Mouse (Mus musculus) frontal cortex, adult 2 months (tissue): ENCODE data around the gene Nuak1. TPM values are rescaled to one million over a fixed set of nuclear protein-coding genes. Genes with fewer than 3 reads are reported as not detected.

Experiments used
- DNase-seq, 2 experiments: peaks; one replicate each; pipeline ENCODE4 v3.0.0; 2022; ENCODE audit warnings: low spot score in 1 of 2; ENCODE audit errors: extremely low spot score in 1 of 2
- polyA plus RNA-seq: library from polyadenylated mRNA; depleted of rRNA; stranded (reverse); fragments of >200 nt; gene quantifications from 2 replicates; pipeline ENCODE4 v1.2.3, GENCODE M21; 2012

Gene Nuak1
- polyA plus RNA-seq, 1 experiment = 24.2 TPM

DNA sequence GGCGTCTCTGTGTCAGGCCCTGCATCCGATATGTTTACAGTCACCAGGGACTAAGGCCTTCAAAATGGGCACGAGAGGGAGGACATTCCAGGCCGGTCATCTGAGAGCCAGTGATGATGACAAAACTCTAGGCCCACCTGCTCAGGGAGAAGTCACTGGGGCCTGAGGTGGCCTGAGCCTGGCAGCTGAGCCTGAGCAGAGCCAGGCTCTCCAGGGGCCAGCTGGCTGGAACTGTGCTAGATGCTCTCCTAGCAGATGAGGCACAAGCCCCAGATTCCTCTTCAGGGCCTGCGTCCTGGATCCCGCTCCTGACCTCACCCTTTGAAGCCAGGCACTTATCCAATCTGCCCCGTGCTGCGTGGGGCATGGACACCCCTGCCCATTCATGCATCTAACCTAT is 9.3 kb upstream of the Nuak1 start:
- DNase-seq = no peak

DNA sequence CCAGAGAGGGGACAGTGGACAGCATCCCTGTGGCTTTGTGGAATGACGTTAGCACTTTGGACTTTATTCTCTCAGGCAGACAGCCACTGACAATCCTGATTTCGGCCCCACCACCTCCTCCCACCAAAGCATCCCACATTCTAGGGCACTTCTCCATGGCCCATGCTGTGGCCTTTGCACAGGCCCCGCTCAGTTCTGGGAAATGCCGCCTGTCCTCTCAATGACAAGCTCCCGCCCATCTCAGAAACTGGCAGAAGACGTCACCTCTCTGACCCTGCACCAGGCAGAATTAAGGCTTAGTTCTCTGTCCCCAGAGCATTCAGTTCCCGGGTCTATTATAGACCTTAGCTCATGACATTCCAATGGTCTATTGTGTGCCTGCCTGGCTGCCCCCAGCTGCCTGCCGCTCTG is 7.0 kb upstream of the Nuak1 start:
- no peak for DNase-seq

DNA sequence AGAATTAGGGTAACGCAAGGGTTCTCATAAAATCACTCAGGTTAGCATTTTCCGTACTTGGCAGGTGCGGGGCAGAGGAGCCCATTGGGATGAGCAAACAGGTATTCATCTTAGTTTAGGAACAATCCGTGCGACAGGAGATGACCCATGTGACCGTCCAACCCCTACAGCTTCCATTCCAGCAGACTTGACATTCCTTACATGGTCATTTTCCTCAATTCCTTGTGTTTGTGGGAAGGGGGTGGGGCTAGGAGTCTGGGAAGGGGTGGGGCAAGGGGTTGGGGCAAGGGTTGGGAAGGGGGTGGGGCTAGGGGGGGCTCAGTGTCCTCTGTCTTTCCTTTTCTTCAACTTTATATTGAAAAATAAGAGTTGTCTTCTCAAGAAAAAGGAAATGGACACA is 6.3 kb upstream of the Nuak1 start:
- DNase-seq = no peak

DNA sequence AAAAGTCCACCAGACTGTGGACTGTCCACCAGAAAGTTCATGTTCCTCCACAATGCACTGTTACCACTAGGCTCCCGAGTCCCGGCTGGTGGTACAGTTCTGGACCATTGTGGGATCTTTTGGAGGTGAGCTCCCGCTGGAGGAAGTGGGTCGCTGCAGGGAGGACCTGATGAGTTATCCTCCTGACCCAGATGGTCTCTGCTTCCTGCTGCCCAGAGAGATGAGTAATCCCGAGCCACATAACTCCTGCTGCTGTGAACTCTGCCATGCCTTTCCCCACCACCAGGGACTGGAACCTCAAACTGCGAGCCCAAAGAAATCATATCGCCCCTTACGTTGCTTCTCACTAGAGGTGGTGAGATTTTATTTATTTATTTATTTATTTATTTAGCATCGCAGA is 4.0 kb upstream of the Nuak1 start:
- DNase-seq = no peak

DNA sequence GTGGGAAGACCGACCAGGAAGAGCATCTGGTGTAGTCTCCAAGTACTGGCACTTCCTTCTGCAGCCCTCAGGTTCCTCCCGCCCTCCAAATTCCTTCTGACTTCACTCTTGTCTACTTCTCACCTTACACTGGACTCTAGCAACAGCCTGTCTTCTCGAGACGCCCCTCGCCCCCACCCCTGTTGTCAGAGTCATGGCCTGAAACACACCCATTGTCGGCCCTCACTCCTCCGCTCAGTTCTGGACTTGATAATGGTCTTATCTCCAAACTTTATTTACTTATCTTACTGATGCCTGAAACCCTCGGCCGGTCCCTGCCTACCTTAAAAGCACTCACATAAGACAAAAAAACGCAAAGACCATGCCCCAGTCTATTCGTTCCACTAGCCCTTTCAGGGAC is 1.4 kb upstream of the Nuak1 start:
- DNase-seq = no peak

DNA sequence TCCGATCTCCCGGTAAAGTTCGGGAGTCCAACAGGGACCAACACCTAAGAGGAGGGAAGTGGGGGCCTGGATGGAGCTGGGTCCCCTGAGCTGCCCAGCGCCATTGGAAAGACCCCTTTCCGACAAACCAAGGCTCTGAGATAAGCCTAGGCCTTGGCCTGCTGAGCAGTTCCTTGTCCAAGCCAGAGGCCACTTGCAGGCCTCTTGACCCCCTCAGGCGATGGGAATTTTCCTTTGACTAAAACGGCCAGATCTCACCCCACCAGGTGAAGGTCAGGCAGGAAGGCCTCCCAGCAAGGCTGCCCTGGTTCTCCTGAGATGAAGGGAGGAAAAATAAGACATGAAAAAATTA is 1.0 kb upstream of the Nuak1 start:
- no peak for DNase-seq

DNA sequence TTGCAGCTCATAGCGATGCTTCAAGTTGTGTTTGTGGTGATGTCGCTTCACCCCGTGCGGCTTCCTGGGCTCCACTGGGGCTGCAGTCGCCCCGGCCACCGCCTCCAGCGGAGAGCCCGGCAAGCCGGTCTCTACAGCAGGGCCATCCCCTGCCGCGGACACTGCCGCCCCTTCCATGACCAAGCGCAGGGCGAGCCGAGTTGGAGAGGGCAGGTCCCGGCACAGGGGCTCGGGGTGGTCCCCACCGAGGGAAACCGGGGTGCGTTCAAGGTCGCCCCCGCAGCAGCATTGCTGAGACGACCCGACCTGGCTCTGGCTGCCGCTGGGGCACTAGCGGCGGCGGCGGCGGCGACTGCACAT is 236 bp downstream of the Nuak1 start:
- no peak for DNase-seq

DNA sequence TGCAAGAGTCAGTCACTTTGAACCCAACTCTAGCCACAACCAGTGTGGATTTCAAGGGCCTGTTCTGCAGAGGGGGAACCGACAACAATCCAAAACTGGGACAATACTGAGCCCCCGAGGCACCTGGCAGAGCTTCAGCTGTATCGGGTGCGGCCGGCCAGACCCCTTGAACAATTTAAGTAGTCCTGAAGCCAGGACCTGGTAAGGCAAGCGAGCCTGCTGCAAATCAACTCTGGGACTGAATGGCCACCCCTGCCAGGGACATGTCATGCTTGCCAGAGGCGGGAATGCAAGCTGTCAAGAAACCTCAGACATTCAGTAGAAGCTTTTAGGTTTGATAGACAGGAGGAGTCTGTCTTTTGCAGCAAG is 1.2 kb downstream of the Nuak1 start:
- DNase-seq = no peak

DNA sequence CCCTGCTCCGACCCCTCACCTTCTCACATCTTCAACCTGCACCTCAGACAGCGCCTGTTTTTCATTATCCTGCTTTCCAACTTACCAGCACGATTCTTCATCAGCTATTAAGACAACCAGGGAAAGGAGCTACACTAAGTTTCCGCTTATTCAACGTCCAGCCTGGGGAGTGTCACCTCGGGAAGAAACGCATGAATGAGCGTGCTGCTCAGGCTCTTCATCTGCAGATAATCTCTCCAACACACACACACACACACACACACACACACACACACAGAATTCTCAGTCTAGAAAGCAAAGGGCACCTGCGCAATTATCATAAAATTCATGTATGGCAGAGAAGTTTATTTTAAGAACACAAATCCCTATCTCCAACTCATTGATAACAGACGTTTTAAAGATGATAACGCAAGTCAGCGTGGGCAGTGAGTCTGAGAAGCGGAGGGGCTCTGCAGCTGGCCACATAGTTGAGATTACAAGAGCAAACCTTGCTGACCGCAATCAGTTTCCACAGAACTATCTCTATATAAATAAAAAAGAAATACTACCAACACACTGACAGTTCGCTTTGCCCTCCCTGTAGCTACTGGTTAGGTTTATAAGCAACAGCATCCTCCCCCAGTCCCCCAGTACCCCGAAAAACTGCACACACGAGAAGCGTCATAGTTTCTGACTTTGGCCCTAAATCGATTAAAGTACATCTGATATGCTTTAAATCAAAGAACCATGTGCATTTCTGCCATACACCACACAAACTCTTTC is 1.8 kb downstream of the Nuak1 start:
- no peak for DNase-seq

DNA sequence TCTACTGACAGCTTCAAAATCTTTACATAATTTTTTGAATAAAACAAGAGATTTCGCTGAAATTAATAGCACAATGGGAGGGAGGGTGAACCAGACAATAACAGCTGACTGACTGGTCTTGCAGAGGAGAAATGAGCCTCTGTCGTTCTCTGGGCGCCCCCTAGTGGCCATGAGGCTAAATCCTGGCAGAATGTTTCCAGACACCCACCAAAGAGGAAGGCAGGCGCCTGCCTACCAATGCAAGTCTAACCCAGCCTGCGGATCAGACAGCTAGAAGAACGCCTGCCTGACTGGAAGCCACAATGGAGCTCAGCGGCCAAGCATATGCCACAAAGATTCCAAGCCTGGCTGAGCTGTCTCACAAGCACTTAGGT is 2.4 kb downstream of the Nuak1 start:
- peak; percentile 96 to 100 for DNase-seq

DNA sequence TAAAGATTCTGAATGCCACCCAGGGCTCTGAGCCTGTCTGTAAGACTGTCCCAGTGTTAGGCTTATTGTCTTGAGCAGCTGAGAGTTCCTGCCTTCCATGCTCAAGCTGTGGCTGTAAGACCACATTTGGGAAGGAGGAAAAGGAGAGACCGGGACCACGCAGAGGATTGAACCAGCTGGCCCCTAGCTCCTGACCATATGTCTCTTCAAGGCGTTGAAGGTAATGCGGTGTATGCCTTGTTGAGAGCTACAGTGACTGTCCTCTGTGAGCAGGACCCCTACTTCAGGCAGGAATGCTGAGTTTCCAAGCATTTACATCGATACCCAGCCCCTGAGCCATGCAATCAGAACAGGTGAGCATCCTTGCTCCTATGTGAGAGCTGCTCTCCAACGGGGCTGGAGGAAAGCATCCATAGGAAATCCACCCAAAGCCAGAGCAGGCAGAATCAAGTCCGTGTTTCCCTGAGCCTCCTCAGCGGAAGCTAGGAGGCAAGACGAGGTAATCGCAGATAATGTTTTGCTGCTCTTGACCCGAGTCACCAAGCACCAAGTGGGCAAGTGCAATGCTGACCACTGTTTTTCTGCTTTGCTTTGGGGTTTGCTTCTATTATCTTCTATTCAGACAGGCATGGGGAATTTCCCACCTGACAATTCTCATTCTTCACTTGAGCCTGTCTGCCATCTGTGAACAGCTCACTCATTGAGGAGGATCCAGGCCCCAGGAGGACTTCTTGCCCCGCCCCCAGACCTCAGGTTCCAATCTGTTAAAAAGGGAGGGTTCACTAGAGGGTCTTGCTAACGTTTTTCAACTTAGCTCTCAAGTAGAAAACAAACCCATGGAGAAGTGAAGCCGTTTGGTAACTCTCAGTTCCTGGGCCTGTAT is 3.0 kb downstream of the Nuak1 start:
- peak in 1 of 2 experiments; percentile 41 for DNase-seq

DNA sequence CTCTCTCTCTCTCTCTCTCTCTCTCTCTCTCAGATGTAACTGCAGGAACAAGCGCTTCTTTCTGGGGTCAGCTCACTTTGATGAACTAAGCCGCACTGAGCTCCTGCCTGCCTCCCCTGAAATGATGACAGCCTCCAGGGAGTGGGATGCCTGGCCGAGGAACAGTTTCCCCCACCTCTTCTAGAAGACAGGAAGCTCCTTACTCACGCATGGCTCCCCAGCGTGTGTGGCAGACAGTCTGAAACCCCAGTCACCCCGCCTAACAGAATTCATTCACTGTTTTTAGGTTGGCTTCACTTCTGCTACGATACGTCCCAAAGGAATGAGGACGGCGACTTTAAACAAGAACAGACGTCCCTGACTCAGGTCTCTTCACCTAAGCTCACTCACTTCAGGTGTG is 4.5 kb downstream of the Nuak1 start:
- no peak for DNase-seq

DNA sequence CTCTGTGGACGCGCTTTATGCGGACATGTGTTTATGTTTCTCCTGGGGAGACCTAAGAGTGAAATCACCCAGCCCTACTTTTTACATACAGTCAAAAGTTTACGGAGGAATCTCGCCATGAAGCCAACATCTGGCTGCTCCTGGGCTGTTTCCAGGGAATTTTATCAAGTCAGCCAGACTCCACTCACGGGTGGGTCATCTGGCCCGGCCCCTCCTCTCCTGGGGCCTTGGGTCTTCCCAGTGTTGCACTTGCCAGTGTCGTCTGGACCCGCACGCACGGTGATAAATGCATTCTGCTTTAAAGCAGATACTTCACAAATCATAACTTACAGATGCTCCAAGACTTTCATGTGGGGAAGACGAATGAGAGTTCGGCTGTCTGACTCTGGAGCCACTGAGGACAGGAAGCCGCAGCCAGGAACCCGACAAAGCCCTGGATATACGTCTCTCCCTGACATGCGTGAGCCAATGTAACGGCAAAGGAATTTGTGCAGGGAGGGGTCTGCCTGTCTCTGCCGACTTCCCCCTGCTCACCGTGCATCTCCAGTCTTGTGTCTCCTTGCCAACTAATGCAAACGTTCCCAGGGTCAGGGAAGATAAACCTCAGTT is 7.1 kb downstream of the Nuak1 start:
- DNase-seq = no peak

DNA sequence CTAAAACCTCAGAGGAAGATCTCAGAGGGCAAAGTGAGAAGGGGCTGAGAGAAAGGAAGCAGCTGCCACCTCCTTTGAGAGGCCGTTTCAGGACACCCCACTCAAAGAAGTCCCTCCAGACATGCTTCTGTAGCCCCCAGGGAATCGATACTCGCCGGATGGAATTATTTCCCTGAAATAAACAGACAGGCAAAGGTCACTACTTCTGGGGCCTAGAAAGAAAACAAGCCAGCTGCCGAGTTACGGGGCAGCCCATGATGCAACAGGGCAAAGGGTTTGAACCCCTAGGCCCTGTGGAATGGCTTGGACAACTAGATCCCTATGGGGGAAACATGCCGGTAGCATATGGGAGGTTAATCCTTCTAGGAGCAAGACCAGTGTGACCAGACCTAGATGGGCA is 16.0 kb downstream of the Nuak1 start:
- DNase-seq = no peak

DNA sequence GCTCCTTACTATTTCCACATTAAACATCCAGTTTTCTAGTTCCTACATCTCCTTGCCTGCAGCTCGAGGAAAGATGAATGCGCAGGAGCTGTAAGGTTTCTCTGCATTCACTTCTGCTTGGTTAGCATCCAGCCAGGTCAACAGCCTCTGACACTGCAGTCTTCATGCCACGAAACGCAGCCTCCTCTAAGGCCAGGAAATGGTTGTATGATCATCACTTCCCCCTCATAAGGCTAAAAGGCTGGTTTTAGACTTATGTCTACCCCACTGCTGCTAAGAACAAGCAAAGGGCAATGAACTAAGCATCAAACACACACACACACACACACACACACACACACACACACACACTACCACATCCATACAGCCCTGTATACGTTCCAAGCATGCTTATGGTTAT is 16.5 kb downstream of the Nuak1 start:
- no peak for DNase-seq

DNA sequence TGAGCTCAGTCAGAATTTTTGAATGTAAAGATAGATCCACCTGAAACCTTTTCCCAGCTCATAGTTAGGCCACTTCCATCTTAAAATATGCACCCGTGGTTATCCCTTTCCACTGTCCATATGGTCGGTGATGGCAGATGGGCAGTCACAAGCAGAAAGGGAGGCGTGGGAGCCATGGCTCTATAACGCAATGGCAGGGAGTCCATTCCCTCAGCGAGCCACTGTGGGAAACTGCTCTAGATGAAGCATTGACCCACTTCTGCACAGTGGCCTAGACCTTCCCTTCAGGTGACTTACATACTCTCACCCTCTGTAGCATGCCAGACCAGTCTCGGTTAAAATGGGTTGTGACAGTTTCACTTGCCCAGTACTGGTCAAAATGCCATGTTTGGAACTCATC is 19.8 kb downstream of the Nuak1 start:
- DNase-seq = no peak

DNA sequence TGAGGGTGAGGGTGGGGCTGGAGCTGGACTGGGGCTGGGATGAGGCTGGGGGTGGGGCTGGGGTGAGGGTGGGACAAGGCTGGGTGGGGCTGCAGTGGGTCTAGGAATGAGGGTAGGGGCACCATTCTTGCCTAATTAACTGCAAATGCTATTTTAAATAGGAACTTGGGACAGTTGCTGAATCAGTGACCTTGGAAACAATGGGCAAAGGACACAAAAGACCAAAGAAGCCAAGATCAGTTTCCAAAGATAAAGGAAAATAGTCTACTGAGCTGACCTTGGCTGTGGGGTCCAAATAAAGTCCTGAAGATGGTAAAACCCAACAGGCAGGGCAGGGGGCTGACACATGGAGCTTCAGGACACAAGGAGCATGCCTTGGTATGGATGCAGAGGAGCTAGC is 22.0 kb downstream of the Nuak1 start:
- DNase-seq = no peak

DNA sequence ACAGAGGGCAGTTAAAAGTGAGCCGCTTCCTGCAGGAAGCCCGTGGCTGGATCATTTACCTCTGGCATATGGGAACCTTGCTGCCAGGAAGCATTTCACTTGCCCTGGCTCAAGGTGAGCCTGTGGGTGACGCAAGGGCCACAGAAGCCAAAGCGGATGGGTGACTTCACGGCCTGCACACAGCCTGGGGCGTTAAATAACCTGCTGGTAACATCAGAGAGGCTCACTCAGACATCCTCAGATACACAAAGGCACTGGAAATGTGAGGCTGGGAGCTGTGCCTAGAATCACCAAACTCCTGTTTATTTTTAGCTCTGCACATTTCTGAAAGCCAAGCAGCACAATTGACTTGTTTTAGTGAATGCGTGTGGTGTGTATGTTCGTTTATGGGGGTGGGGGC is 23.6 kb downstream of the Nuak1 start:
- DNase-seq = no peak

DNA sequence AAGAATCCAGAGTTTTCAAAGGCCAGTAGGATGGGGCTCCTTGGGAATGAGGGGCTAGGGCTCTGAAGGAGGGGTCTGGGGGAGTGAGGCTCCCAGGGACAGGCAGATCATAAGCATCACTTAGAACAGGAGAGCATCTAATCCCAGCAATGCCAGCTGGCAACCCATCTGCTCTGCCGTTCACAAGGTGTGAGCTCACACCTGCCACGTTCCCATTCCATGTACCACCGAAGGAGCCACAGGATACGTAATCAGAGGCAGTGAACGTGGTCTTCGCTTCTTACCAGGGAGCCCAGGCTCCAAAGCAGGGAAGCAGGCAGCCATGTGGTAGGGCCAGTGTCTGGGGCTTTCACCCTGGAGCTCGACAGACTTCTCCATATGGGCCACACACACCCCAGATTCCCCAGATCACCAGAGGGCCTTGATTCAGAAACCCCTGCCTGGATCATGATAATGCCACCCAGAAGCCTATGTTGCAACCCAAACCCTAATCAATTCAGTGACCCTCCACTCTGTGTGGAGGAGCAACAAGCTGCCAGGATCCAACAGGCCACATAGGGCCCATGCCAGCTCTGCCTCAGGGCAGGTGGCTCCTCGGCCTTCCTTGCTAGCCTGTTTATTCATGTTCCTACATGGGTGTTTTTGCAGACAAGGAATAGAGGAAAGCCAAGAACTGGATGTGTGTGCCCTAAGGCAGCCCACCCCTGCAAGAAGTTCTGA is 25.3 kb downstream of the Nuak1 start:
- DNase-seq = no peak

DNA sequence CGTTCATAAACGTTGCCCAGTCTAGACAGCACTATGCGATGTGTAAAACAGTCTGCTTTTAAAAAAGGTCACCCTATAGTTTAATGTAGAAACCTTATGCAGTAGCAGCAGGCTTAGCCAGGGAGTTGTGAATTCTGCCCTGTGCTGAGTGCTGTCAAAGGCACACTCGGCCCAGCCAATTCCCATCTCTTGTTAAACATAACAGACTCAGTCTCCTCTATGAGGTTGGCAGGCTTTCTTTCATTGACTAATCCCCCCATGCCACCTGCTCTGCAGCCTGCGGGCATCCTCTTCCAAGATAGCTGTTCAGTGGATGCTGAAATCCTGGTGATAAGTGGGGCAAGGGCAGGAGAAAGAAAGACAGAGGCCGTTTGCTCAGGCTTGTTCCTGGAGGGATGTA is 27.1 kb downstream of the Nuak1 start:
- DNase-seq = no peak

DNA sequence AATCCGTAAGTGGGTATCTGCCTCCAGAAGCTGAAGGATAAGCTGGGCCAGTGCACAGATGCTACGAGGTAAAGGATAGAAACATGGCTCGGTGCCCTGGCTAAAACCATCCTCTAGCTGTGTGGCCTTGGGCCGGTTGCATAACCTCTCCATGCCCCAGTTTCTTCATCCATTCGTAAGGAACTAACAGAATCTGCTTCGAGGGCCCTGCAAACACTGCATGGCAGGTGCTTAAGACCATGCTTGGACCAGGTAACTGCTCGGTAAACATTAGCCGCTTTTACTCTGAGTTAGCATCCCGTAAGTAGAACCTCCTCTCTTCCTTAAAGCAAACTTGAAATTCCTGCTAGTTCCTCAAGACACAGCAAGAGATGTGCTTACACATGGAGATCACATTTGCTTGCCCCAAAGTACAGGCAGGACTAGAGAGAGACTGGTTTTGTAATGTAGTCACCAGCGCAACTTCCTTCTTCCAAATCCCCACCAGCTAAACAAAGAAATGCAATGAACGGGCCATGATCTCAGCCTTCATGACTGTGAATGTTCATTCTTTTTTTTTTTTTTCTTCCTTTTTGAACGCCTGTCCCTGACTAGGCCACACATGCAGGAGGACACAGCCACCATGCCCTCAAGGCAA is 28.0 kb downstream of the Nuak1 start:
- no peak for DNase-seq
